Mouse (Mus musculus): ENCODE results near the gene Ermard. TPM values are rescaled to one million over a fixed set of nuclear protein-coding genes. Genes with fewer than 3 reads are reported as not detected.
"Not testable (repeated sequence)": the region's sequence is repeated elsewhere in the genome, so short reads cannot be mapped to it uniquely, and the experiment has no call there.

The Ermard gene
- 107 and 114 TPM in 2 replicates for total RNA-seq (2012; rRNA removed)

GRCm38 (mm10) chr17:15041175-15041729 is at the start of gene Ermard, which contains the start of the genes Tcte3 and Gm3448:
TSS of gene Ermard (plus strand) at chr17:15041208.
TSS of gene Tcte3 (minus strand) at chr17:15041488.
TSS of gene Gm3448 (minus strand) at chr17:15041537.
- in situ Hi-C loops (cut with MboI; ENCODE audit: low sequenced_read_pairs in 2 of 2, unreplicated experiment in 2 of 2); H3K4me3 ChIP-seq (ENCODE audit: insufficient read depth in 1 of 2, low read depth in 1 of 2, low read length in 2 of 2, poor library complexity in 1 of 2, severe bottlenecking in 1 of 2); H3K9me3 ChIP-seq (ENCODE audit: control insufficient read depth, insufficient read depth, low read depth, low read length); H3K27ac ChIP-seq (ENCODE audit: insufficient read depth, low read depth, low read length, poor library complexity, severe bottlenecking); H3K9ac ChIP-seq (ENCODE audit: insufficient read depth, low read depth, low read length, poor library complexity, severe bottlenecking); DNase-seq (ENCODE audit: low read depth, low spot score); H3K4me1 ChIP-seq (ENCODE audit: control insufficient read depth in 2 of 2, insufficient read depth in 2 of 2, low read length in 2 of 2, poor library complexity in 1 of 2); H3K36me3 ChIP-seq (ENCODE audit: control insufficient read depth, insufficient read depth, low read length, poor library complexity, severe bottlenecking): not testable (repeated sequence)

- in situ Hi-C loops (cut with MboI; ENCODE audit: low sequenced_read_pairs in 2 of 2, unreplicated experiment in 2 of 2); DNase-seq (ENCODE audit: low read depth, low spot score); H3K4me3 ChIP-seq (ENCODE audit: insufficient read depth in 1 of 2, low read depth in 1 of 2, low read length in 2 of 2, poor library complexity in 1 of 2, severe bottlenecking in 1 of 2); H3K36me3 ChIP-seq (ENCODE audit: control insufficient read depth, insufficient read depth, low read length, poor library complexity, severe bottlenecking); H3K9ac ChIP-seq (ENCODE audit: insufficient read depth, low read depth, low read length, poor library complexity, severe bottlenecking); H3K9me3 ChIP-seq (ENCODE audit: control insufficient read depth, insufficient read depth, low read depth, low read length); H3K27ac ChIP-seq (ENCODE audit: insufficient read depth, low read depth, low read length, poor library complexity, severe bottlenecking); H3K4me1 ChIP-seq (ENCODE audit: control insufficient read depth in 2 of 2, insufficient read depth in 2 of 2, low read length in 2 of 2, poor library complexity in 1 of 2): not testable (repeated sequence)
These were observed 48.4 kb upstream of the Ermard start for GRCm38 (mm10) chr17:14992522-14993138.

- DNase-seq (ENCODE audit: low read depth, low spot score); H3K9ac ChIP-seq (ENCODE audit: insufficient read depth, low read depth, low read length, poor library complexity, severe bottlenecking); H3K36me3 ChIP-seq (ENCODE audit: control insufficient read depth, insufficient read depth, low read length, poor library complexity, severe bottlenecking); in situ Hi-C loops (cut with MboI; ENCODE audit: low sequenced_read_pairs in 2 of 2, unreplicated experiment in 2 of 2); H3K4me3 ChIP-seq (ENCODE audit: insufficient read depth in 1 of 2, low read depth in 1 of 2, low read length in 2 of 2, poor library complexity in 1 of 2, severe bottlenecking in 1 of 2); H3K9me3 ChIP-seq (ENCODE audit: control insufficient read depth, insufficient read depth, low read depth, low read length); H3K4me1 ChIP-seq (ENCODE audit: control insufficient read depth in 2 of 2, insufficient read depth in 2 of 2, low read length in 2 of 2, poor library complexity in 1 of 2); H3K27ac ChIP-seq (ENCODE audit: insufficient read depth, low read depth, low read length, poor library complexity, severe bottlenecking): not testable (repeated sequence)
These were observed 47.7 kb upstream of the Ermard start for GRCm38 (mm10) chr17:14993139-14993832.

- H3K27ac ChIP-seq (ENCODE audit: insufficient read depth, low read depth, low read length, poor library complexity, severe bottlenecking); H3K4me3 ChIP-seq (ENCODE audit: insufficient read depth in 1 of 2, low read depth in 1 of 2, low read length in 2 of 2, poor library complexity in 1 of 2, severe bottlenecking in 1 of 2); DNase-seq (ENCODE audit: low read depth, low spot score); H3K36me3 ChIP-seq (ENCODE audit: control insufficient read depth, insufficient read depth, low read length, poor library complexity, severe bottlenecking); H3K9ac ChIP-seq (ENCODE audit: insufficient read depth, low read depth, low read length, poor library complexity, severe bottlenecking); H3K9me3 ChIP-seq (ENCODE audit: control insufficient read depth, insufficient read depth, low read depth, low read length); in situ Hi-C loops (cut with MboI; ENCODE audit: low sequenced_read_pairs in 2 of 2, unreplicated experiment in 2 of 2); H3K4me1 ChIP-seq (ENCODE audit: control insufficient read depth in 2 of 2, insufficient read depth in 2 of 2, low read length in 2 of 2, poor library complexity in 1 of 2): not testable (repeated sequence)
These were observed 46.9 kb upstream of the Ermard start for GRCm38 (mm10) chr17:14994140-14994539.

GRCm38 (mm10) chr17:15000047-15000446 is 41.0 kb upstream of the Ermard start:
- H3K36me3 ChIP-seq (ENCODE audit: control insufficient read depth, insufficient read depth, low read length, poor library complexity, severe bottlenecking); H3K4me3 ChIP-seq (ENCODE audit: insufficient read depth in 1 of 2, low read depth in 1 of 2, low read length in 2 of 2, poor library complexity in 1 of 2, severe bottlenecking in 1 of 2); H3K9ac ChIP-seq (ENCODE audit: insufficient read depth, low read depth, low read length, poor library complexity, severe bottlenecking); DNase-seq (ENCODE audit: low read depth, low spot score); H3K27ac ChIP-seq (ENCODE audit: insufficient read depth, low read depth, low read length, poor library complexity, severe bottlenecking); in situ Hi-C loops (cut with MboI; ENCODE audit: low sequenced_read_pairs in 2 of 2, unreplicated experiment in 2 of 2); H3K9me3 ChIP-seq (ENCODE audit: control insufficient read depth, insufficient read depth, low read depth, low read length); H3K4me1 ChIP-seq (ENCODE audit: control insufficient read depth in 2 of 2, insufficient read depth in 2 of 2, low read length in 2 of 2, poor library complexity in 1 of 2): not testable (repeated sequence)

GRCm38 (mm10) chr17:15009088-15009487 is 31.9 kb upstream of the Ermard start:
- not testable (repeated sequence) for DNase-seq (ENCODE audit: low read depth, low spot score)

GRCm38 (mm10) chr17:15009706-15010413 is 31.1 kb upstream of the Ermard start, which contains the start of gene Gm3435:
TSS of gene Gm3435 (plus strand) at chr17:15010176.
- DNase-seq (ENCODE audit: low read depth, low spot score); in situ Hi-C loops (cut with MboI; ENCODE audit: low sequenced_read_pairs in 2 of 2, unreplicated experiment in 2 of 2); H3K36me3 ChIP-seq (ENCODE audit: control insufficient read depth, insufficient read depth, low read length, poor library complexity, severe bottlenecking); H3K27ac ChIP-seq (ENCODE audit: insufficient read depth, low read depth, low read length, poor library complexity, severe bottlenecking); H3K4me3 ChIP-seq (ENCODE audit: insufficient read depth in 1 of 2, low read depth in 1 of 2, low read length in 2 of 2, poor library complexity in 1 of 2, severe bottlenecking in 1 of 2); H3K9me3 ChIP-seq (ENCODE audit: control insufficient read depth, insufficient read depth, low read depth, low read length); H3K4me1 ChIP-seq (ENCODE audit: control insufficient read depth in 2 of 2, insufficient read depth in 2 of 2, low read length in 2 of 2, poor library complexity in 1 of 2); H3K9ac ChIP-seq (ENCODE audit: insufficient read depth, low read depth, low read length, poor library complexity, severe bottlenecking): not testable (repeated sequence)

More at GRCm38 (mm10) chr17:15009088-15009487, 31.9 kb upstream of the Ermard start:
- H3K9me3 ChIP-seq (ENCODE audit: control insufficient read depth, insufficient read depth, low read depth, low read length); H3K4me3 ChIP-seq (ENCODE audit: insufficient read depth in 1 of 2, low read depth in 1 of 2, low read length in 2 of 2, poor library complexity in 1 of 2, severe bottlenecking in 1 of 2); H3K9ac ChIP-seq (ENCODE audit: insufficient read depth, low read depth, low read length, poor library complexity, severe bottlenecking); H3K27ac ChIP-seq (ENCODE audit: insufficient read depth, low read depth, low read length, poor library complexity, severe bottlenecking); H3K36me3 ChIP-seq (ENCODE audit: control insufficient read depth, insufficient read depth, low read length, poor library complexity, severe bottlenecking); H3K4me1 ChIP-seq (ENCODE audit: control insufficient read depth in 2 of 2, insufficient read depth in 2 of 2, low read length in 2 of 2, poor library complexity in 1 of 2); in situ Hi-C loops (cut with MboI; ENCODE audit: low sequenced_read_pairs in 2 of 2, unreplicated experiment in 2 of 2): not testable (repeated sequence)
